Mouse (Mus musculus): ENCODE results near the gene Il2ra.

The Il2ra gene

GRCm38 (mm10) chr2:11706030-11706745 lies 63.6 kb downstream of the Il2ra start:
- DNase-seq, result peak; percentile 22

GRCm38 (mm10) chr2:11706746-11707065 lies 64.1 kb downstream of the Il2ra start:
- DNase-seq, result no peak

GRCm38 (mm10) chr2:11708538-11708937 lies 65.9 kb downstream of the Il2ra start:
- no peak for DNase-seq

GRCm38 (mm10) chr2:11710101-11710500 lies 67.5 kb downstream of the Il2ra start:
- DNase-seq, result peak; percentile 19 to 39

DNA sequence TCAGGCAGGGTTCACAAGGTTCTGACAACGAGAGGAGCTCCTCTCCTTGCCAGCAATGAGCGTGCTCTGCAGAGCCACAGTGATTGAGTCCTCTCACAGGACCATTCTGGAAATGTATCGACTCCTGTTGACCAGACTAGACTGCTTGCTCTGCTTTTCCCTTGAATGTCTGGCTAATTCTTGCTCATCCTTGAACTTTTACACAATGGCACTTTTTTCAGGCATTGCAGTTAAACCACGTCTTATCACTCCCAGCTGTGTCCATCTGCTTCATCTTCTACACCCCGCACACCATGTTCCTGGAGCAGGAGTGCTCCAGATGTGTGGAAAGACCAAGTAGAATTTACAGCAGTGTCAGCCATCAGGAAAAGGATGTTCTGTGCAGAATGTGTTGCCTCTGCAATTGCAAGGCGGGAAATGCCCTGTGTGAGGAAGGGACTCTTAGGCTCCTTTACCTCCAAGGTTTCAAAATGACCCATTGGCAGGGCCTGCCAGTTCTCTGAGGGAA lies 69.9 kb downstream of the Il2ra start:
- no peak for DNase-seq

DNA sequence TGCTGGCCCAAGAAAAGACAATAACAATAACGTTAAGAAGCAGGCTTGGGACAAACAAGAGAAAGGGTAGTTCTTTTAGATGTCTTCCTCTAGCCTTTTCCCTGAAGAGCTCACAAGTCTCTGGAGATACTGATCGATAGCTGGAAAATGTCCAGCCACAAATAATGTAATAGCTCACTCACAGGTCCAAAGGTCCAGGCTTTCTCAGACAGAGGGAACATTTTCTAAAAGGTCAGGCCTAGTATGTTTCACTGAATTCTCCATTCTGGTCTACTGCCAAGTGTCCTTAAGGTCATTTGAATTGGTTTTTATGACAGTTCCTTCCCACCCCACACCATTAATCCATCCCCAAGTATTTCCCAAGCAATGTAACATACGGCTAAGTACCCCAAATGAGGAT lies 70.4 kb downstream of the Il2ra start:
- DNase-seq, result no peak

DNA sequence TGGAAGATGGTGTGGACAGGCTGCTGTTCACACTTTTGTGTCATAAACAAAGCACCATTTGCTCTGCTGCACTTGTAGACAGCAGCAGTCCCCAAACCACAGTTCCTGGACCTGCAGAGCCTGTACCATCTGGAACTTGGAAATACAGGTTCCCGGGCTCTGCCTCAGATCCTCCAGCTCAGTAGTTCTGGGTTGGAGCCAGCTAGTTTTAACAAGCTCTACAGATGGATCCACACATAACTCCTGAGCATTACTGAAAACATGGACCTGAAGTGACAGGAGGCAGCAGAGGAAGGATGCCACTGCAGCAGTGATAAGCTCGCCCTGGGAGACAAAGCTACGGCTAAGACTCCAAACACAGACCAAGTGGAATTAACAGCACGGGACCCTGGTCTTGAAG lies 71.9 kb downstream of the Il2ra start:
- no peak for DNase-seq

GRCm38 (mm10) chr2:11718573-11718972 lies 76.0 kb downstream of the Il2ra start:
- no peak for DNase-seq

DNA sequence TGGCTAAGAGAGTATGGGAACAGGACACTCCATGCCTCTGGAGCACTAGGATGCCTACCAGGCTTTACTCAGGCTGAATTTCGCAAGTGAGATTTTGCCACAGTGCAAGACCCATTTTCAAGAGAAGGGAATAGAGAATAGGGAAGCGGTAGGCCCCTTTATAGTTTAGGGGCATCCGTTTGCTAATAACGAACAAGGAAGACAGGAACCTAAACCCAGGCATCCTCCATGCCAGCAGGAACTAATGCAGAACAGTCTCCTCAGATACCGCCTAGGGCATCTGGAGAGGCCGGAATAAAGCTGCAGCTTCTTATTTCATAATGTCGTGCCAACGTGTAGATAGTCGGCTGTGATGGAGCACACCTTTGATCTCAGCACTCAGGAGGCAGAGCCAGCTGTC lies 80.0 kb downstream of the Il2ra start:
- DNase-seq, result no peak

DNA sequence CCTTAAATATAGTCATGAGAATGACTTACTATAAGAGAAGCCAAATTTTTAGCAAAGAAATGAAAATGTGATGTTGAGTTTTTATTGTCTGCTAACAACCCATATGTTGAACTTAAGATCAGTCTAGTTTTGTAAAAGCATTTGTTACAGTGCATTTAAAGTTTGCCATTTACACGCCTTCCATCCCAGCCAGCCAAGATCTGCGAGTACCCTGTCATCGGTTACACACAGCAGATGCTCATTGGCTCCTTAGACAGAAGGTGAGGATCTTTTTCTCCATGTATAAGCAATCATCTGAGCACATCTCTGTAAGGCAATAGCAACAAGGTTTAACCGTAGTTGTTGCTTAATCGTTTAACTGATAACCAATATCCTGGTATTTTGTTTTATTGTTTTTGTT lies 85.0 kb downstream of the Il2ra start:
- no peak for DNase-seq

- DNase-seq, result no peak
Observed at GRCm38 (mm10) chr2:11729091-11729490, 86.5 kb downstream of the Il2ra start.

DNA sequence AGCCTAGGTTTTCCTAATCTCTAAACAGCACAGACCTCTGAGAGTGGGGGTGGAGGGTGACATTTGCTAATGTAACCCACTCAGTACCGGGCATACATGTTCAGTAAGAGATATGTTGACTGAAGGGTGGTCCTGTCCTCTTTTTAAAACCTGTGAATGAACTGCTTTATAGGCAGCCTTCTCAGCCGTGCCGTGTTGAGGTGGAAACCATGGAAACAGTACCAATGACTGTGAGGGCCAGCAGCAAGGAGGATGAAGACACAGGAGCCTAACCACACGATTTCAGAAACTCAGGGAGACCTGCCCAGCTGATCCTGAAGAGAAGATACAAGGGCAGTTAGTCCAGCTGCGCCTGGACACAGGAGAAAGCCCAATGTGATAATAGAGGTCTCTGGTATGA lies 90.4 kb downstream of the Il2ra start:
- no peak for DNase-seq

DNA sequence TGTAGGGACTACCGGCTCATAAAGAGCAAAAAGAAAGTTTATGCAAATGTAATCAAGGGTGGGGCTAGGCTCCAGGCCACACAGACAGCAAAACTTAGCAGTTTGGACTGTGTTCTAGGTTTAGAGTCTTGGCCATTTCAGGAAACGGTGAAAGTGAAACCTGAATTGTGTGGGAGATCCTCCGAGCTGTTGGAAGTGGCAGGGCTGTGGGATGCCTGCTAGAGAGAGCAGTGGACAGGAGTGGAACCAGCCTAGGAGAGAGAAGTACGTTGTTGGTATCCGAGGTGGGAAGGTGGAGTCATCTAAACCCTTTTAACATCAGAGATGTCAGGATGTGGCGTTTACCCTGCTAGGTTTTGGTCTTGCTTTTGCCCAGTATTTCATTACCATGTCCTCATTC lies 93.2 kb downstream of the Il2ra start:
- no peak for DNase-seq

- DNase-seq, result no peak
Observed at GRCm38 (mm10) chr2:11738794-11739193, 96.2 kb downstream of the Il2ra start.

GRCm38 (mm10) chr2:11739516-11740051 lies 97.0 kb downstream of the Il2ra start:
- no peak for DNase-seq

All from thymus, postnatal 36 days (tissue).